In genomic region chr1:124002797-124003196, GRCm38 (mm10) we compare ENCODE assay signal across 25 mouse cellular contexts. TPM values are rescaled to one million over a fixed set of nuclear protein-coding genes. Genes with fewer than 3 reads are reported as not detected.
DNase-seq lines count a peak whose midpoint lies in the region; ATAC-seq and TF ChIP-seq lines count a peak whose summit lies in the region.
"Had no signal": no experiment of that assay in that cellular context is flagged by ENCODE, and none has a peak within 500 bp of the region (broad histone marks: within the 10 kb centered on the region; RNA-seq: fewer than 3 reads in every experiment).

No protein-coding gene starts in this region.

- no peak for TF ChIP-seq CTCF in kidney, postnatal 0 days (IDR thresholded peaks at IDR 0.05; ENCODE audit: low read depth)
- no peak for TF ChIP-seq CTCF in brain, embryonic 14.5 days (IDR thresholded peaks at IDR 0.05; ENCODE audit: borderline replicate concordance, extremely low read depth, insufficient read depth, insufficient read length)

- no peaks in the 10 kb centered on the region for H3K36me3 ChIP-seq in forebrain, embryonic 13.5 days (ENCODE audit: poor library complexity, severe bottlenecking)
- H3K36me3 ChIP-seq in forebrain, embryonic 14.5 days (ENCODE audit: control insufficient read depth, insufficient read depth, low read length): no peaks in the 10 kb centered on the region
- H3K36me3 ChIP-seq in kidney, postnatal 0 days (ENCODE audit: insufficient read depth, low read length): no peaks in the 10 kb centered on the region
- no peaks in the 10 kb centered on the region for H3K36me3 ChIP-seq in stomach, embryonic 15.5 days
- H3K36me3 ChIP-seq: embryonic facial prominence, embryonic 12.5 days; forebrain, embryonic 15.5 days; heart, embryonic 10.5 days; hindbrain, embryonic 12.5 days had no signal

- 71% methylated on average over 6 of the region's 6 CpGs for WGBS in forebrain, embryonic 13.5 days
- 58% methylated on average over 6 of the region's 6 CpGs for WGBS in forebrain, embryonic 14.5 days
- 45% methylated on average over 6 of the region's 6 CpGs for WGBS in kidney, postnatal 0 days
- 30% methylated on average over 6 of the region's 6 CpGs for WGBS in stomach, embryonic 15.5 days

- H3K4me1 ChIP-seq in forebrain, embryonic 13.5 days: no peaks in the 10 kb centered on the region
- no peaks in the 10 kb centered on the region for H3K4me1 ChIP-seq in forebrain, embryonic 14.5 days (ENCODE audit: control insufficient read depth, insufficient read depth, low read length)
- H3K4me1 ChIP-seq in kidney, postnatal 0 days (replicated peaks; ENCODE audit: insufficient read depth, low read length): no peaks in the 10 kb centered on the region
- no peaks in the 10 kb centered on the region for H3K4me1 ChIP-seq in stomach, embryonic 15.5 days
- H3K4me1 ChIP-seq: embryonic facial prominence, embryonic 12.5 days; forebrain, embryonic 15.5 days; heart, embryonic 10.5 days; hindbrain, embryonic 12.5 days had no signal

- no peak overlapping the region for H3K9ac ChIP-seq in forebrain, embryonic 13.5 days
- H3K9ac ChIP-seq in forebrain, embryonic 14.5 days (ENCODE audit: low read length): no peak overlapping the region
- no peak overlapping the region for H3K9ac ChIP-seq in kidney, postnatal 0 days (ENCODE audit: low read depth, low read length)
- no peak overlapping the region for H3K9ac ChIP-seq in stomach, embryonic 15.5 days
- H3K9ac ChIP-seq: embryonic facial prominence, embryonic 12.5 days; forebrain, embryonic 15.5 days; hindbrain, embryonic 12.5 days had no signal

- no peaks in the 10 kb centered on the region for H3K27me3 ChIP-seq in forebrain, embryonic 13.5 days
- no peaks in the 10 kb centered on the region for H3K27me3 ChIP-seq in forebrain, embryonic 14.5 days (replicated peaks; ENCODE audit: control insufficient read depth, insufficient read depth, low read length)
- no peaks in the 10 kb centered on the region for H3K27me3 ChIP-seq in kidney, postnatal 0 days (ENCODE audit: insufficient read depth, low read length)
- no peaks in the 10 kb centered on the region for H3K27me3 ChIP-seq in stomach, embryonic 15.5 days (replicated peaks)
- H3K27me3 ChIP-seq: embryonic facial prominence, embryonic 12.5 days; forebrain, embryonic 15.5 days; hindbrain, embryonic 12.5 days had no signal

- no peak overlapping the region for H3K4me3 ChIP-seq in forebrain, embryonic 13.5 days
- no peak overlapping the region for H3K4me3 ChIP-seq in forebrain, embryonic 14.5 days (ENCODE audit: low read depth, low read length)
- H3K4me3 ChIP-seq in kidney, postnatal 0 days (replicated peaks; ENCODE audit: low read depth, low read length): no peak overlapping the region
- no peak overlapping the region for H3K4me3 ChIP-seq in stomach, embryonic 15.5 days (replicated peaks)
- H3K4me3 ChIP-seq: embryonic facial prominence, embryonic 12.5 days; forebrain, embryonic 15.5 days; heart, embryonic 10.5 days; hindbrain, embryonic 12.5 days had no signal

- no peaks in the 10 kb centered on the region for H3K9me3 ChIP-seq in forebrain, embryonic 13.5 days (replicated peaks)
- no peaks in the 10 kb centered on the region for H3K9me3 ChIP-seq in forebrain, embryonic 14.5 days (replicated peaks; ENCODE audit: control insufficient read depth, low read length)
- no peaks in the 10 kb centered on the region for H3K9me3 ChIP-seq in kidney, postnatal 0 days (replicated peaks; ENCODE audit: low read length)
- H3K9me3 ChIP-seq in stomach, embryonic 15.5 days: no peaks in the 10 kb centered on the region
- H3K9me3 ChIP-seq: embryonic facial prominence, embryonic 12.5 days; forebrain, embryonic 15.5 days; heart, embryonic 10.5 days; hindbrain, embryonic 12.5 days had no signal

- DNase-seq in forebrain, embryonic 14.5 days (ENCODE audit: low spot score): no peak
- peak; percentile 3 for DNase-seq in kidney, postnatal 0 days (ENCODE audit: low spot score)
- DNase-seq in kidney, adult 11 months: no peak
- DNase-seq in brain, embryonic 14.5 days (ENCODE audit: low read depth): peak; percentile 19
- DNase-seq in left cerebral cortex, postnatal 14 days (ENCODE audit: low spot score in 2 of 2): no peak
- no peak for DNase-seq in layer of hippocampus, adult 9-10 months (ENCODE audit: low spot score)
- DNase-seq: adrenal gland, postnatal 10 days; cerebellum, adult 8-10 months; cerebellum, postnatal 14 days; embryo, embryonic 11 days; gastrocnemius, postnatal 10 days; heart, adult 18-20 months; heart, postnatal 10 days; heart, postnatal 4 days had no signal

- 0 out of 2 replicates have a peak, but pooled peaks have one; percentile 8 for ATAC-seq in forebrain, embryonic 13.5 days
- no peak for ATAC-seq in forebrain, embryonic 14.5 days
- no peak for ATAC-seq in kidney, postnatal 0 days (replicated peaks; ENCODE audit: low FRiP score, low read depth)
- peak; percentile 35; the same call in 1 of the 2 replicates for ATAC-seq in stomach, embryonic 15.5 days (ENCODE audit: insufficient read depth, low FRiP score, low read depth)
- ATAC-seq: forebrain, embryonic 15.5 days; hindbrain, embryonic 16.5 days; inflammation-experienced regulatory T-cells, adult 6 months had no signal

- intact Hi-C loops in left cerebral cortex, postnatal 14 days (cut with DNase I): no loop called here

- no peak for TF ChIP-seq POLR2A in brain, embryonic 14.5 days (IDR thresholded peaks at IDR 0.05; ENCODE audit: borderline replicate concordance, extremely low read depth, insufficient read depth, insufficient read length, poor library complexity, severe bottlenecking)

- no peak overlapping the region for H3K4me2 ChIP-seq in forebrain, embryonic 13.5 days
- H3K4me2 ChIP-seq in forebrain, embryonic 14.5 days (ENCODE audit: low read length): no peak overlapping the region
- H3K4me2 ChIP-seq in kidney, postnatal 0 days (ENCODE audit: low read length): no peak overlapping the region
- H3K4me2 ChIP-seq in stomach, embryonic 15.5 days: no peak overlapping the region
- H3K4me2 ChIP-seq: embryonic facial prominence, embryonic 12.5 days; forebrain, embryonic 15.5 days; hindbrain, embryonic 12.5 days had no signal

- H3K27ac ChIP-seq in forebrain, embryonic 13.5 days: no peak overlapping the region
- no peak overlapping the region for H3K27ac ChIP-seq in forebrain, embryonic 14.5 days (ENCODE audit: low read depth, low read length)
- no peak overlapping the region for H3K27ac ChIP-seq in kidney, postnatal 0 days
- no peak overlapping the region for H3K27ac ChIP-seq in stomach, embryonic 15.5 days
- H3K27ac ChIP-seq: embryonic facial prominence, embryonic 12.5 days; forebrain, embryonic 15.5 days; heart, embryonic 10.5 days; hindbrain, embryonic 12.5 days had no signal

RNA-seq across cellular contexts. Expression of gene Dpp10, which starts 42.6 kb away (rescaled TPM):
- polyA plus RNA-seq in forebrain, embryonic 13.5 days (2015; fragmentation: Nextera tagmentation; extraction: Ambion mirVana): 2.9 and 3.2 TPM in 2 replicates
- polyA plus RNA-seq in forebrain, embryonic 14.5 days (2014; fragmentation: Nextera tagmentation; extraction: Ambion mirVana): 6.5 and 11.3 TPM in 2 replicates
- polyA plus RNA-seq in kidney, postnatal 0 days (2015; fragmentation: Nextera tagmentation; extraction: Ambion mirVana): 0.91 and 0.99 TPM in 2 replicates
- 9.5 and 19.5 TPM in 2 replicates for polyA plus RNA-seq in brain, embryonic 14.5 days (2012; rRNA removed)
- polyA plus RNA-seq in stomach, embryonic 15.5 days (2015; fragmentation: Nextera tagmentation; extraction: Ambion mirVana): 0.50 and 0.98 TPM in 2 replicates
- total RNA-seq in left cerebral cortex, postnatal 14 days (2021): 100 to 1,000 TPM; 116 to 123 TPM
- total RNA-seq: common myeloid progenitor, adult 5-6 weeks; heart, adult 18-20 months; MEL had no signal
- polyA plus RNA-seq: C2C12; inflammation-experienced regulatory T-cells, adult 6 months had no signal

Comparison
In these comparisons a context has a peak if more than half of its experiments do, and no peak if none do; other contexts are left out.
1. ATAC-seq: peak in forebrain, embryonic 13.5 days (single experiment) and stomach, embryonic 15.5 days (single experiment); none in forebrain, embryonic 14.5 days (single experiment) and kidney, postnatal 0 days (single experiment).
2. DNase-seq: peak in kidney, postnatal 0 days (single experiment) and brain, embryonic 14.5 days (single experiment); none in forebrain, embryonic 14.5 days (single experiment), kidney, adult 11 months (single experiment), left cerebral cortex, postnatal 14 days (0 of 2) and layer of hippocampus, adult 9-10 months (single experiment).